Mouse (Mus musculus) CH12.LX (cell line): ENCODE results near the gene Col10a1.

Experiments used
- CTCF ChIP-seq, 2 experiments: IDR thresholded peaks in 1 of 2; conservative IDR thresholded peaks in 1 of 2; 2 replicates each; pipeline ENCODE4 v1.5.1; 2011 to 2012; ENCODE audit warnings: low read depth in 2 of 2, low read length in 2 of 2, improper control_type of control experiment in 1 of 2, inconsistent platforms in 1 of 2, mild to moderate bottlenecking in 1 of 2, moderate library complexity in 1 of 2
- KAT2A ChIP-seq: IDR thresholded peaks from 2 replicates; pipeline ENCODE4 v1.6.1; 2012; ENCODE audit warnings: low read length, improper control_type of control experiment, inconsistent platforms; ENCODE audit not compliant: insufficient replicate concordance
- PAX5 ChIP-seq: IDR thresholded peaks from 2 replicates; pipeline ENCODE4 v1.6.1; 2012; ENCODE audit warnings: low read length, inconsistent platforms, mixed read lengths
- POLR2A ChIP-seq: IDR thresholded peaks from 2 replicates; pipeline ENCODE4 v1.6.1; 2011; ENCODE audit warnings: low read depth, mild to moderate bottlenecking, improper control_type of control experiment, low read length
- USF1 ChIP-seq: IDR thresholded peaks from 2 replicates; pipeline ENCODE4 v1.6.1; 2014; ENCODE audit warnings: low read depth, mild to moderate bottlenecking, inconsistent platforms, low read length, improper control_type of control experiment

GRCm38 (mm10) chr10:34399267-34399666, 9.5 kb downstream of the Col10a1 start:
- no peak for TF ChIP-seq POLR2A
- no peak for TF ChIP-seq USF1
- TF ChIP-seq PAX5: no peak
- peak in 1 of 2 experiments; percentile 33; a peak in 2 of 4 replicates for TF ChIP-seq CTCF (conservative IDR thresholded peaks at IDR 0.05 in 1 of 2, IDR thresholded peaks at IDR 0.05 in 1 of 2; ENCODE audit: low read depth in 2 of 2, low read length in 2 of 2)
- no peak for TF ChIP-seq KAT2A
